Mouse (Mus musculus): ENCODE measurements around the gene Cd37.

GRCm38 (mm10) chr7:45265518-45265917 is 26.6 kb upstream of the Cd37 start:
- TF ChIP-seq CTCF (conservative IDR thresholded peaks at IDR 0.05; ENCODE audit: insufficient read depth, insufficient read length, low read depth, low read length) (no peak), POLR2A (IDR thresholded peaks at IDR 0.05; ENCODE audit: low read depth, low read length) (no peak)
